Mouse (Mus musculus) layer of hippocampus, adult 18-20 months (tissue): ENCODE data around the gene Cyp4a32. TPM values are rescaled to one million over a fixed set of nuclear protein-coding genes. Genes with fewer than 3 reads are reported as not detected.
"Not testable (repeated sequence)": the region's sequence is repeated elsewhere in the genome, so short reads cannot be mapped to it uniquely, and the experiment has no call there.

Experiments used
- DNase-seq, 2 experiments: peaks; one replicate each; pipeline ENCODE4 v3.0.0; 2022; ENCODE audit warnings: low spot score in 2 of 2
- total RNA-seq, 2 experiments: library from RNA; stranded (reverse); gene quantifications; 2 replicates each; pipeline ENCODE4 v1.2.3; 2021

Cyp4a32 gene
- total RNA-seq, 2 experiments from 2014 or later: not detected

GRCm38 (mm10) chr4:115656535-115656922 lies 55.8 kb downstream of the Cyp4a32 start:
- not testable (repeated sequence) for DNase-seq

DNA sequence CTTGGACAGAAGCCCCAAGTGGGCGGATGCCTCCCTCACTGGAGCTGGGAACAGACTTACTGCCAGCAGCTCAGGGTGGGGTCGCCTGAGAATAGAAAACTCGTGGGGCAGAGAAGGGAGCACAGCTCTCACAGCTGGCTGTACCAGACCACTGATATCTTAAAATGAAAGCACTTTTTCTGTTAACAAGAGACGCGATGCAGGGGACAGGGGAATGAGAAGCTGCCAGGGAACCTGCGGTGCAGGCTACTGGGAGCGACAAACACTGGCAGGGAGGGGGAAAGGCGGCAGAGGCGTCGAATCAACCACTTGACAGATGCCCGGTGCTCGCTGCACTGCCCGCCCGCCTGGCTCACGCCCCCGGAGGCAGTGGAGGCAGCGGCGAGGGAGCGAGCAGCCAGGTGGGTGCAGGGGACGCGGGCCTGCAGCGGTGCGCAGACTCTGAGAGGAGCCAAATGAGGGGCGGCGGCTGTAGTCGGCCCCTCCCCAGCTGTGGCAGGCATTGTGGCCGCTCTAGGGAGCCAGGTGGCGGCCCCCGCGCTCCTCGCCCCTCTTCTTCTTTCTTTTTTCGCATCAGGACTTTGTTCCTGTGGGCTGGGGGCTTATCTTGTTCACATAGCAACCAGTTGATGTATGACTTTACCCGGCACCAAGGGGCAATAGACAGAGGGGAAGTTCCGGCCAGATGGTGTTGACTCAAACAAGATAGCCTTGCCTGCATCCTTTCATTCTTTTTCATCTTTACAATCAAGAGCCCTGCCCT lies 56.5 kb downstream of the Cyp4a32 start:
- DNase-seq: peak; percentile 7

DNA sequence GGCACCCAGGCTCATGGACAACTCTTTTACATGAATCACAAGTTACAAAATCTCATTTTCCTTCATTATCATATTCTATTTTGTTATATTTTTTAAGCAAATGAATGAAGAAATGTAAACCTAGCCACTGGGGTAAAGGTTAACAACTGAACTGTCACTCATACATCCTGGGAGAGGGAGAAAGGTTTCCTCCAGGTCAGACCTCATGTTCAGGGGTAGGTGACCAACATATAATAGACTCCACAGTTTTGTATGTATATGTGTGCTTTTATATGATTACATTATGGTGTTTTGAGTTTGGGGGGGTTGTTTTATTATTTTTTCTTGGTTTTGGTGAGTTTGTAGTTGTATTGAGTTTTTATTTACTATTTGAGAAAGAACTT lies 57.1 kb downstream of the Cyp4a32 start:
- DNase-seq: no peak

- no peak for DNase-seq
Measured at GRCm38 (mm10) chr4:115659190-115659589, 58.4 kb downstream of the Cyp4a32 start.

Other genes with a start within 250 kb of the Cyp4a32 start
- not detected for gene Cyp4a12b, start 189.3 kb upstream of the Cyp4a32 start, total RNA-seq
- not detected for gene Cyp4a30b, start 148.4 kb upstream of the Cyp4a32 start, total RNA-seq
- not detected for gene Cyp4a14, start 104.8 kb upstream of the Cyp4a32 start, total RNA-seq
- not detected for gene Cyp4a10, start 82.7 kb upstream of the Cyp4a32 start, total RNA-seq
- not detected for gene Cyp4a31, start 37.3 kb upstream of the Cyp4a32 start, total RNA-seq
- 1 to 10 TPM; 1.2 to 1.3 TPM for gene Cyp4b1, start 46.8 kb downstream of the Cyp4a32 start, total RNA-seq
- gene Efcab14, start 136.8 kb downstream of the Cyp4a32 start, total RNA-seq: 10 to 100 TPM; 53.6 to 56.3 TPM
- not detected for gene Tex38, start 180.0 kb downstream of the Cyp4a32 start, total RNA-seq
- gene Atpaf1, start 183.8 kb downstream of the Cyp4a32 start, total RNA-seq: 10 to 100 TPM; 65.5 to 66.4 TPM
- 1 to 10 TPM; 4.0 to 6.5 TPM for gene Mob3c, start 227.1 kb downstream of the Cyp4a32 start, total RNA-seq
- 10 to 100 TPM; 40.4 to 45.2 TPM for gene Mknk1, start 238.2 kb downstream of the Cyp4a32 start, total RNA-seq